Mouse (Mus musculus) myocyte (in vitro differentiated cells): ENCODE results near the gene Nat9.

Experiments
- CEBPB ChIP-seq: IDR thresholded peaks from 2 replicates; pipeline ENCODE4 v1.6.1; 2011; ENCODE audit warnings: mild to moderate bottlenecking, moderate library complexity; ENCODE audit not compliant: poor library complexity, insufficient read depth, severe bottlenecking
- E2F4 ChIP-seq: IDR thresholded peaks from one replicate; pipeline ENCODE4 v1.6.1; 2011; ENCODE audit warnings: mild to moderate bottlenecking, control low read depth, moderate library complexity; ENCODE audit not compliant: insufficient read depth
- MAX ChIP-seq: IDR thresholded peaks from one replicate; pipeline ENCODE4 v1.6.1; 2011; ENCODE audit warnings: low read depth, mild to moderate bottlenecking, control low read depth
- MYOD1 ChIP-seq, 3 experiments: IDR thresholded peaks; one replicate each; pipeline ENCODE4 v1.6.1; 2011; ENCODE audit warnings: control low read depth in 2 of 3, low read depth in 2 of 3, mild to moderate bottlenecking in 2 of 3, moderate library complexity in 1 of 3; ENCODE audit not compliant: insufficient read length in 2 of 3, control insufficient read depth in 1 of 3
- MYOG ChIP-seq, 3 experiments: IDR thresholded peaks; one replicate each; pipeline ENCODE4 v1.6.1; 2011; ENCODE audit warnings: control low read depth in 2 of 3, low read depth in 2 of 3, mild to moderate bottlenecking in 2 of 3; ENCODE audit not compliant: insufficient read length in 2 of 3, control insufficient read depth in 1 of 3, insufficient read depth in 1 of 3
- POLR2A ChIP-seq: IDR thresholded peaks from one replicate; pipeline ENCODE4 v1.6.1; 2011; ENCODE audit warnings: low read depth, mild to moderate bottlenecking, control low read depth, moderate library complexity; ENCODE audit not compliant: insufficient read length
- POLR2AphosphoS2 ChIP-seq: IDR thresholded peaks from one replicate; pipeline ENCODE4 v1.6.1; 2011; ENCODE audit warnings: low read depth, control low read depth; ENCODE audit not compliant: insufficient read length
- SRF ChIP-seq: IDR thresholded peaks from one replicate; pipeline ENCODE4 v1.6.1; 2011; ENCODE audit warnings: low read depth; ENCODE audit not compliant: control insufficient read depth, insufficient read length
- TCF12 ChIP-seq: IDR thresholded peaks from one replicate; pipeline ENCODE4 v1.6.1; 2011; ENCODE audit warnings: mild to moderate bottlenecking, control low read depth; ENCODE audit not compliant: poor library complexity, insufficient read depth, severe bottlenecking
- TCF3 ChIP-seq: IDR thresholded peaks from one replicate; pipeline ENCODE4 v1.6.1; 2011; ENCODE audit warnings: low read depth, control low read depth; ENCODE audit not compliant: insufficient read length
- USF1 ChIP-seq: IDR thresholded peaks from one replicate; pipeline ENCODE4 v1.6.1; 2011; ENCODE audit warnings: low read depth, mild to moderate bottlenecking, control low read depth, moderate library complexity

DNA sequence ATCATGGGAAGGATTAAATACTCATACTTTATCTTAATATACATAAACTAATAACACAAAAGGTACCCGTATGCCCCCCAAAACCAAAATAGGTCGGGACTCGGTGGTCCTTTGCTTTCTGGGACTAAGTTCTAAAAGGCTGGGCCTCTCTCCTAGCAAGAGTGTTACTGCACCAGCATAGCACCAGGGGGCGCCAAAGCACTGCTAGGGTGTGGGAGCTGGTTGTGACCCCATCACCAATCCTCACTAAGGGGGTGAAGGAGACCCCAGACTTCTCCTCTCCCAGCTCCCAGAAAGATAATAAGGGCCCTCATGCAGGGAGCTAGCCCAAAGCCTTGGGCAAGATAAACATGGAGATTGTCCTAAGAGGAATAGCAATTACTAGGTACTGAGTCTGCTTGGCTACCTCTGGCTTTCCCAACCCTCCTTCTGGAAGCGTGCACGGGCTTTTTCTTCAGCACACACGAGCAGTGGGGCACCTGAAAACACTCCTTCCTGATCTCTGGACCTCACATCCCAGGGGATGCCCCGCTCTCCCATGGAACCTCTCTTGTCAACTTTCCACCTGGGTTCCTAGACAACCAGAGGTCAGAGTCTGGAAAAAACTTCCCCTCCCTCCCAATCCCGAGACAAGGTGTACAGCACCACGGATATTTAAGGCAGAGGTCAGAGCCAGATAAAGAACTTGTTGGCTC, 26.6 kb downstream of the Nat9 start:
- TF ChIP-seq USF1 (no peak), TCF12 (no peak), MYOD1 (IDR thresholded peaks at IDR 0.05; ENCODE audit: control insufficient read depth in 1 of 3, insufficient read length in 2 of 3, low read depth in 2 of 3) (no peak), POLR2A (no peak), E2F4 (no peak), MYOG (IDR thresholded peaks at IDR 0.05; ENCODE audit: control insufficient read depth in 1 of 3, insufficient read depth in 1 of 3, insufficient read length in 2 of 3, low read depth in 2 of 3) (no peak), POLR2AphosphoS2 (no peak), CEBPB (no peak), SRF (no peak), TCF3 (no peak), MAX (no peak)
